Mouse (Mus musculus): ENCODE results near the gene Slc34a3. TPM values are rescaled to one million over a fixed set of nuclear protein-coding genes. Genes with fewer than 3 reads are reported as not detected.

Slc34a3 gene
- total and polyA plus RNA-seq, 3 experiments: not detected

DNA sequence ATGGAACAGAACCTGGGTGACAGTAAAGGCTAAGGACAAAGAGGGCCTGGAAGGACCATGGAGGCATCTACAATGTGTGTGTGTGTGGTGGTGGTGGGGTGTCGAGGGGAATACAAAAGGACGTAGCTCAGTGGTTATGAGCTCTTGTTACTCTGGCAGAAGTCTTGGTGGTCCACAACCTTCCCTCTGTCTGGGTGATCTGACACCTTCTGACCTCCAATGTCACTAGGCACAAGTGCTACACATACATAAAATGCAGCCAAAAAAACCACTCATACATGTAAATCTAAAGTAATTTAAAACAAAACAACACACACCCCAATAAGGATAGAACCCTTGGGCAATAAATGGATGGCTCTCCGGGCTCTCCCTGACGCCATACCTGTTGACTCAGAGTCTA is 6.8 kb downstream of the Slc34a3 start:
- peaks cover 6 to 27% of the 10 kb centered on the region in 2 experiments; a peak in 3 of 4 replicates for H3K4me1 ChIP-seq (ENCODE audit: control insufficient read depth in 1 of 2, insufficient read depth in 2 of 2)
- H3K4me2 ChIP-seq (ENCODE audit: insufficient read depth, low read depth, poor library complexity, severe bottlenecking): no peak overlapping the region
- peaks cover 34% of the 10 kb centered on the region for H3K27me3 ChIP-seq (replicated peaks)
- no peaks in the 10 kb centered on the region for H3K9me3 ChIP-seq (replicated peaks; ENCODE audit: low read length)
- in situ Hi-C loops (cut with MboI; ENCODE audit: low pct_ligation_motif_present, low pct_unique_long_range_greater_than_20kb, low sequenced_read_pairs): no loop called here
- peaks cover 9% of the 10 kb centered on the region for H3K79me2 ChIP-seq (replicated peaks; ENCODE audit: control insufficient read depth, extremely low read depth, insufficient read depth, poor library complexity, severe bottlenecking)
- dilution Hi-C loops (cut with MboI; ENCODE audit: extremely low pct_ligation_motif_present, extremely low pct_unique_long_range_greater_than_20kb, low sequenced_read_pairs): no loop called here
- H3K4me3 ChIP-seq (replicated peaks in 1 of 3; ENCODE audit: low read depth in 2 of 3, low read length in 2 of 3, poor library complexity in 1 of 3): no peak overlapping the region
- no peak overlapping the region for H3K9ac ChIP-seq (ENCODE audit: insufficient read depth, low read depth)
- no peak for DNase-seq (ENCODE audit: extremely low read depth)
- no peak for TF ChIP-seq ZKSCAN1 (IDR thresholded peaks at IDR 0.05; ENCODE audit: borderline replicate concordance, low read depth, low read length)
- TF ChIP-seq EP300 (IDR thresholded peaks at IDR 0.05; ENCODE audit: low read length): no peak
- TF ChIP-seq ZC3H11A (IDR thresholded peaks at IDR 0.05; ENCODE audit: low read depth, low read length): no peak
- TF ChIP-seq IRF4 (IDR thresholded peaks at IDR 0.05; ENCODE audit: low read depth, low read length): no peak
- no peak for TF ChIP-seq BHLHE40 (IDR thresholded peaks at IDR 0.05; ENCODE audit: low read depth, low read length)
- no peak for TF ChIP-seq NELFE (IDR thresholded peaks at IDR 0.05; ENCODE audit: low read depth, low read length)
- no peak for TF ChIP-seq MXI1 (IDR thresholded peaks at IDR 0.05; ENCODE audit: low read depth, low read length)
- no peak for TF ChIP-seq POLR2AphosphoS2 (IDR thresholded peaks at IDR 0.05; ENCODE audit: low read depth, low read length)
- TF ChIP-seq CHD2 (IDR thresholded peaks at IDR 0.05; ENCODE audit: low read length): no peak
- TF ChIP-seq MEF2A (IDR thresholded peaks at IDR 0.05; ENCODE audit: borderline replicate concordance, low read depth, low read length): no peak
- no peak for TF ChIP-seq JUN (IDR thresholded peaks at IDR 0.05; ENCODE audit: insufficient read depth, low read depth, low read length)
- TF ChIP-seq USF1 (IDR thresholded peaks at IDR 0.05; ENCODE audit: low read depth, low read length): no peak
- no peak for TF ChIP-seq HCFC1 (IDR thresholded peaks at IDR 0.05; ENCODE audit: low read depth, low read length)
- no peak for TF ChIP-seq RAD21 (IDR thresholded peaks at IDR 0.05; ENCODE audit: low read depth, low read length)
- TF ChIP-seq MAFK (IDR thresholded peaks at IDR 0.05; ENCODE audit: insufficient replicate concordance, low read length): no peak
- no peak for TF ChIP-seq TBP (conservative IDR thresholded peaks at IDR 0.05; ENCODE audit: low read depth, low read length)
- TF ChIP-seq TCF12 (IDR thresholded peaks at IDR 0.05; ENCODE audit: low read depth, low read length): no peak
- TF ChIP-seq USF2 (conservative IDR thresholded peaks at IDR 0.05; ENCODE audit: low read depth, low read length): no peak
- H3K27ac ChIP-seq (ENCODE audit: insufficient read depth, low read depth): no peak overlapping the region
- peaks cover 8 to 14% of the 10 kb centered on the region in 2 experiments for H3K36me3 ChIP-seq (replicated peaks in 1 of 2; ENCODE audit: control insufficient read depth in 1 of 2, insufficient read depth in 1 of 2, low read length in 1 of 2)

DNA sequence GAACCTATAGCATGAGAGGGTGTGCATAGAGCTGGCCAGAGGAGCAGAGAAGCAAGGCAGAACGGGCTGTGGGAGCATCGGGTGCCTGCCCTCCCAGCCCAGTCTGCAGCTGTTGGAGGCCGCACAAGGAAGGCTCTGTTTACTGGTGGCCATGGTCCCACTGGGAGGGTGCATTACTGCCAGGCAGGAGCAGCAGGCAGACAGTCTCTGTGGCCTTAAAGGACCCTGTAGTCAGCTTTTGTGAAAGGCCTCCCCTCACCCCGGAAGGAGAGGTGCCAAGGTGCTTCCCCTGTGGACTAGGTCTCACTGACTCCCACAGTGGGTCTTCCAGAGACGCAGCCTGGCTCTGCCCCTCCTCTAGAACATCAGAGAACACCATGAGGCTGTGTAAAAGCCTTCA is 7.3 kb downstream of the Slc34a3 start:
- dilution Hi-C loops (cut with MboI; ENCODE audit: extremely low pct_ligation_motif_present, extremely low pct_unique_long_range_greater_than_20kb, low sequenced_read_pairs) (no loop called here), in situ Hi-C loops (cut with MboI; ENCODE audit: low pct_ligation_motif_present, low pct_unique_long_range_greater_than_20kb, low sequenced_read_pairs) (no loop called here)
- no peak overlapping the region for H3K9ac ChIP-seq (ENCODE audit: insufficient read depth, low read depth)
- no peak overlapping the region for H3K4me2 ChIP-seq (ENCODE audit: insufficient read depth, low read depth, poor library complexity, severe bottlenecking)
- H3K36me3 ChIP-seq (replicated peaks in 1 of 2; ENCODE audit: control insufficient read depth in 1 of 2, insufficient read depth in 1 of 2, low read length in 1 of 2): peaks cover 13 to 19% of the 10 kb centered on the region in 2 experiments
- no peak for DNase-seq (ENCODE audit: extremely low read depth)
- peaks cover 9% of the 10 kb centered on the region for H3K79me2 ChIP-seq (replicated peaks; ENCODE audit: control insufficient read depth, extremely low read depth, insufficient read depth, poor library complexity, severe bottlenecking)
- no peaks in the 10 kb centered on the region for H3K9me3 ChIP-seq (replicated peaks; ENCODE audit: low read length)
- no peak overlapping the region for H3K4me3 ChIP-seq (replicated peaks in 1 of 3; ENCODE audit: low read depth in 2 of 3, low read length in 2 of 3, poor library complexity in 1 of 3)
- peaks cover 10 to 29% of the 10 kb centered on the region in 2 experiments; a peak in 3 of 4 replicates for H3K4me1 ChIP-seq (ENCODE audit: control insufficient read depth in 1 of 2, insufficient read depth in 2 of 2)
- no peak overlapping the region for H3K27ac ChIP-seq (ENCODE audit: insufficient read depth, low read depth)
- no peak for TF ChIP-seq SIN3A (IDR thresholded peaks at IDR 0.05; ENCODE audit: low read length)
- TF ChIP-seq ZKSCAN1 (IDR thresholded peaks at IDR 0.05; ENCODE audit: borderline replicate concordance, low read depth, low read length): no peak
- TF ChIP-seq USF2 (conservative IDR thresholded peaks at IDR 0.05; ENCODE audit: low read depth, low read length): no peak
- no peak for TF ChIP-seq RAD21 (IDR thresholded peaks at IDR 0.05; ENCODE audit: low read depth, low read length)
- no peak for TF ChIP-seq ZMIZ1 (IDR thresholded peaks at IDR 0.05; ENCODE audit: low read depth, low read length)
- TF ChIP-seq MAFK (IDR thresholded peaks at IDR 0.05; ENCODE audit: insufficient replicate concordance, low read length): no peak
- TF ChIP-seq NRF1 (IDR thresholded peaks at IDR 0.05; ENCODE audit: low read depth, low read length): no peak
- TF ChIP-seq NELFE (IDR thresholded peaks at IDR 0.05; ENCODE audit: low read depth, low read length): no peak
- no peak for TF ChIP-seq E2F4 (IDR thresholded peaks at IDR 0.05; ENCODE audit: insufficient replicate concordance, low read depth, low read length)
- peaks cover 30% of the 10 kb centered on the region for H3K27me3 ChIP-seq (replicated peaks)

All from CH12.LX (cell line).